Mouse (Mus musculus) MEL (cell line): ENCODE results near the gene Atp8a1. TPM values are rescaled to one million over a fixed set of nuclear protein-coding genes. Genes with fewer than 3 reads are reported as not detected.

ENCODE experiments used
- DNase-seq: peaks from one replicate; pipeline ENCODE4 v3.0.0; 2011; ENCODE audit warnings: low read depth, low spot score
- H3K27ac ChIP-seq: 2 replicates; pipeline ENCODE4 v1.5.1; 2012; ENCODE audit warnings: low read depth, mild to moderate bottlenecking, control low read depth, low read length, moderate library complexity; ENCODE audit not compliant: control insufficient read depth
- H3K27me3 ChIP-seq, 2 experiments: fragments of 150-350 bp in 1 of 2; sonication (generic) in 1 of 2; 2 replicates each; pipeline ENCODE4 v1.6.1; 2012; ENCODE audit warnings: low read length in 2 of 2, mild to moderate bottlenecking in 2 of 2, improper control_type of control experiment in 1 of 2, moderate library complexity in 1 of 2; ENCODE audit not compliant: insufficient read depth in 2 of 2, control insufficient read depth in 1 of 2
- H3K36me3 ChIP-seq, 2 experiments: 2 replicates each; pipeline ENCODE4 v1.6.1; 2012 to 2014; ENCODE audit warnings: low read length in 2 of 2, improper control_type of control experiment in 1 of 2, inconsistent platforms in 1 of 2, mild to moderate bottlenecking in 1 of 2; ENCODE audit not compliant: insufficient read depth in 2 of 2, control insufficient read depth in 1 of 2
- H3K4me1 ChIP-seq, 2 experiments: fragments of 150-350 bp in 1 of 2; sonication (generic) in 1 of 2; 2 replicates each; pipeline ENCODE4 v1.6.1; 2012; ENCODE audit warnings: low read length in 2 of 2, improper control_type of control experiment in 1 of 2, mild to moderate bottlenecking in 1 of 2; ENCODE audit not compliant: insufficient read depth in 2 of 2, control insufficient read depth in 1 of 2
- H3K4me3 ChIP-seq, 2 experiments: fragments of 150-350 bp in 1 of 2; sonication (generic) in 1 of 2; 2 replicates each; pipeline ENCODE4 v1.5.1; 2012; ENCODE audit warnings: low read depth in 2 of 2, low read length in 2 of 2, mild to moderate bottlenecking in 2 of 2, moderate library complexity in 2 of 2, control low read depth in 1 of 2, improper control_type of control experiment in 1 of 2; ENCODE audit not compliant: control insufficient read depth in 1 of 2, insufficient read depth in 1 of 2
- H3K79me2 ChIP-seq: 2 replicates; pipeline ENCODE4 v1.6.1; 2012; ENCODE audit warnings: mild to moderate bottlenecking, low read length, moderate library complexity; ENCODE audit not compliant: control insufficient read depth, poor library complexity, insufficient read depth
- H3K9ac ChIP-seq: 2 replicates; pipeline ENCODE4 v1.6.1; 2012; ENCODE audit warnings: low read depth, mild to moderate bottlenecking, control low read depth, low read length, moderate library complexity; ENCODE audit not compliant: control insufficient read depth, poor library complexity, severe bottlenecking
- H3K9me3 ChIP-seq: fragments of 150-350 bp; sonication (generic); replicated peaks from 2 replicates; pipeline ENCODE4 v1.6.1; 2012; ENCODE audit warnings: mild to moderate bottlenecking, low read length, improper control_type of control experiment, moderate library complexity; ENCODE audit not compliant: insufficient read depth
- BHLHE40 ChIP-seq: IDR thresholded peaks from 2 replicates; pipeline ENCODE4 v1.6.1; 2012; ENCODE audit warnings: low read depth, mild to moderate bottlenecking, inconsistent platforms, low read length, improper control_type of control experiment, borderline replicate concordance
- CHD1 ChIP-seq: IDR thresholded peaks from 2 replicates; pipeline ENCODE4 v1.6.1; 2012; ENCODE audit warnings: low read depth, mild to moderate bottlenecking, inconsistent platforms, low read length, improper control_type of control experiment
- CHD2 ChIP-seq: IDR thresholded peaks from 2 replicates; pipeline ENCODE4 v1.6.1; 2011; ENCODE audit warnings: low read length, improper control_type of control experiment
- E2F4 ChIP-seq: IDR thresholded peaks from 2 replicates; pipeline ENCODE4 v1.6.1; 2011; ENCODE audit warnings: low read depth, low read length, improper control_type of control experiment, borderline replicate concordance
- ELF1 ChIP-seq: IDR thresholded peaks from 2 replicates; pipeline ENCODE4 v1.6.1; 2014; ENCODE audit warnings: low read depth, mild to moderate bottlenecking, inconsistent platforms, low read length, improper control_type of control experiment, moderate library complexity
- EP300 ChIP-seq, 2 experiments: IDR thresholded peaks; 2 replicates each; pipeline ENCODE4 v1.6.1; 2011; ENCODE audit warnings: improper control_type of control experiment in 2 of 2, low read length in 2 of 2, low read depth in 1 of 2, mild to moderate bottlenecking in 1 of 2
- ETS1 ChIP-seq: IDR thresholded peaks from 2 replicates; pipeline ENCODE4 v1.6.1; 2012; ENCODE audit warnings: low read depth, mild to moderate bottlenecking, inconsistent platforms, low read length, improper control_type of control experiment, moderate library complexity
- GATA1 ChIP-seq: IDR thresholded peaks from 2 replicates; pipeline ENCODE4 v1.6.1; 2011; ENCODE audit warnings: low read depth, low read length, improper control_type of control experiment
- HCFC1 ChIP-seq: IDR thresholded peaks from 2 replicates; pipeline ENCODE4 v1.6.1; 2012; ENCODE audit warnings: low read depth, mild to moderate bottlenecking, inconsistent platforms, low read length, improper control_type of control experiment, moderate library complexity
- JUND ChIP-seq: IDR thresholded peaks from 2 replicates; pipeline ENCODE4 v1.6.1; 2011; ENCODE audit warnings: low read depth, mild to moderate bottlenecking, improper control_type of control experiment, low read length
- KAT2A ChIP-seq: conservative IDR thresholded peaks from 2 replicates; pipeline ENCODE4 v1.6.1; 2012; ENCODE audit warnings: low read depth, low read length, improper control_type of control experiment, inconsistent platforms
- MAFK ChIP-seq: IDR thresholded peaks from 2 replicates; pipeline ENCODE4 v1.6.1; 2011; ENCODE audit warnings: low read depth, mild to moderate bottlenecking, low read length, improper control_type of control experiment, borderline replicate concordance
- MAX ChIP-seq: IDR thresholded peaks from 2 replicates; pipeline ENCODE4 v1.6.1; 2011; ENCODE audit warnings: low read length, improper control_type of control experiment
- MAZ ChIP-seq: IDR thresholded peaks from 2 replicates; pipeline ENCODE4 v1.6.1; 2012; ENCODE audit warnings: low read depth, mild to moderate bottlenecking, inconsistent platforms, low read length, improper control_type of control experiment
- MEF2A ChIP-seq: IDR thresholded peaks from 2 replicates; pipeline ENCODE4 v1.6.1; 2014; ENCODE audit warnings: low read depth, mild to moderate bottlenecking, inconsistent platforms, low read length, improper control_type of control experiment; ENCODE audit not compliant: poor library complexity, insufficient replicate concordance, severe bottlenecking; ENCODE audit errors: extremely low read depth
- MXI1 ChIP-seq: IDR thresholded peaks from 2 replicates; pipeline ENCODE4 v1.6.1; 2011; ENCODE audit warnings: mild to moderate bottlenecking, low read depth, low read length, improper control_type of control experiment
- MYB ChIP-seq: IDR thresholded peaks from 2 replicates; pipeline ENCODE4 v1.6.1; 2011; ENCODE audit warnings: mild to moderate bottlenecking, low read depth, low read length, improper control_type of control experiment
- MYC ChIP-seq: IDR thresholded peaks from 2 replicates; pipeline ENCODE4 v1.6.1; 2011; ENCODE audit warnings: low read depth, mild to moderate bottlenecking, low read length, improper control_type of control experiment, moderate library complexity
- NELFE ChIP-seq: IDR thresholded peaks from 2 replicates; pipeline ENCODE4 v1.6.1; 2011; ENCODE audit warnings: low read depth, low read length, improper control_type of control experiment
- NRF1 ChIP-seq: IDR thresholded peaks from 2 replicates; pipeline ENCODE4 v1.6.1; 2014; ENCODE audit warnings: low read depth, mild to moderate bottlenecking, inconsistent platforms, low read length, improper control_type of control experiment, moderate library complexity; ENCODE audit not compliant: poor library complexity, insufficient read depth, severe bottlenecking
- POLR2A ChIP-seq, 2 experiments: IDR thresholded peaks; 2 replicates each; pipeline ENCODE4 v1.6.1; 2011 to 2012; ENCODE audit warnings: low read length in 2 of 2, mild to moderate bottlenecking in 2 of 2, control low read depth in 1 of 2, improper control_type of control experiment in 1 of 2, low read depth in 1 of 2, moderate library complexity in 1 of 2; ENCODE audit not compliant: control insufficient read depth in 1 of 2, insufficient read depth in 1 of 2, poor library complexity in 1 of 2
- POLR2AphosphoS2 ChIP-seq: IDR thresholded peaks from 2 replicates; pipeline ENCODE4 v1.6.1; 2011; ENCODE audit warnings: low read length, improper control_type of control experiment
- RAD21 ChIP-seq: IDR thresholded peaks from 2 replicates; pipeline ENCODE4 v1.6.1; 2011; ENCODE audit warnings: mild to moderate bottlenecking, low read depth, low read length, improper control_type of control experiment
- RCOR1 ChIP-seq: IDR thresholded peaks from 2 replicates; pipeline ENCODE4 v1.6.1; 2012; ENCODE audit warnings: low read depth, mild to moderate bottlenecking, inconsistent platforms, low read length, improper control_type of control experiment
- SIN3A ChIP-seq: IDR thresholded peaks from 2 replicates; pipeline ENCODE4 v1.6.1; 2012; ENCODE audit warnings: low read length, improper control_type of control experiment, inconsistent platforms
- SMC3 ChIP-seq: IDR thresholded peaks from 2 replicates; pipeline ENCODE4 v1.6.1; 2011; ENCODE audit warnings: low read depth, low read length, improper control_type of control experiment
- TAL1 ChIP-seq: IDR thresholded peaks from 2 replicates; pipeline ENCODE4 v1.6.1; 2012; ENCODE audit warnings: mild to moderate bottlenecking, inconsistent platforms, low read length, moderate library complexity, mixed read lengths
- TBP ChIP-seq: IDR thresholded peaks from 2 replicates; pipeline ENCODE4 v1.8.0; 2011; ENCODE audit warnings: low read depth, low read length, improper control_type of control experiment
- TCF12 ChIP-seq: IDR thresholded peaks from 2 replicates; pipeline ENCODE4 v1.6.1; 2014; ENCODE audit warnings: low read depth, mild to moderate bottlenecking, inconsistent platforms, low read length, improper control_type of control experiment, moderate library complexity
- UBTF ChIP-seq: IDR thresholded peaks from 2 replicates; pipeline ENCODE4 v1.6.1; 2012; ENCODE audit warnings: low read depth, mild to moderate bottlenecking, inconsistent platforms, low read length, improper control_type of control experiment, moderate library complexity, borderline replicate concordance; ENCODE audit not compliant: insufficient read depth
- USF1 ChIP-seq: IDR thresholded peaks from 2 replicates; pipeline ENCODE4 v1.6.1; 2014; ENCODE audit warnings: low read depth, mild to moderate bottlenecking, inconsistent platforms, low read length, improper control_type of control experiment, moderate library complexity
- USF2 ChIP-seq, 2 experiments: IDR thresholded peaks; 2 replicates each; pipeline ENCODE4 v1.6.1; 2011 to 2012; ENCODE audit warnings: improper control_type of control experiment in 2 of 2, low read length in 2 of 2, borderline replicate concordance in 1 of 2, inconsistent platforms in 1 of 2, low read depth in 1 of 2, mild to moderate bottlenecking in 1 of 2; ENCODE audit not compliant: insufficient read depth in 1 of 2
- ZC3H11A ChIP-seq: IDR thresholded peaks from 2 replicates; pipeline ENCODE4 v1.6.1; 2012; ENCODE audit warnings: low read depth, mild to moderate bottlenecking, inconsistent platforms, low read length, improper control_type of control experiment
- ZKSCAN1 ChIP-seq: IDR thresholded peaks from 2 replicates; pipeline ENCODE4 v1.6.1; 2012; ENCODE audit warnings: low read depth, mild to moderate bottlenecking, inconsistent platforms, low read length, improper control_type of control experiment, moderate library complexity
- ZMIZ1 ChIP-seq: IDR thresholded peaks from 2 replicates; pipeline ENCODE4 v1.6.1; 2012; ENCODE audit warnings: low read depth, mild to moderate bottlenecking, inconsistent platforms, low read length, improper control_type of control experiment, moderate library complexity
- ZNF384 ChIP-seq: IDR thresholded peaks from 2 replicates; pipeline ENCODE4 v1.6.1; 2012; ENCODE audit warnings: low read depth, mild to moderate bottlenecking, inconsistent platforms, low read length, improper control_type of control experiment
- polyA plus RNA-seq, 2 experiments: library from polyadenylated mRNA; stranded (reverse) in 1 of 2; unstranded in 1 of 2; fragments of >175 nt in 1 of 2; fragments of >200 nt in 1 of 2; gene quantifications; 2 replicates each; pipeline versions ENCODE4 v1.2.1 to v1.2.4; 2012; ENCODE audit warnings: low replicate concordance in 2 of 2, low read depth in 1 of 2; ENCODE audit not compliant: insufficient read length in 2 of 2, insufficient read depth in 1 of 2, missing spikeins in 1 of 2
- total RNA-seq: library from RNA; depleted of rRNA; stranded (reverse); fragments of 300-350 nt; gene quantifications from 2 replicates; pipeline ENCODE4 v1.2.3, GENCODE M21; 2012

The Atp8a1 gene
- total and polyA plus RNA-seq, 3 experiments = 18.2 to 22.1 TPM; not detected in 1

- Histone ChIP-seq H3K9ac (peak overlapping the region; percentile 22; the same call in 1 of the 2 replicates), H3K4me3 (no peak overlapping the region), H3K4me1 (peaks cover 8 to 16% of the 10 kb centered on the region in 2 experiments), H3K36me3 (peaks cover 0 to 15% of the 10 kb centered on the region in 2 experiments; a peak in 3 of 4 replicates), H3K79me2 (peaks cover 20% of the 10 kb centered on the region), H3K27ac (peak overlapping the region; percentile 59), H3K27me3 (no peaks in the 10 kb centered on the region), H3K9me3 (no peaks in the 10 kb centered on the region)
- DNase-seq = peak; percentile 91
- TF ChIP-seq USF1 (peak; percentile 71), POLR2A (IDR thresholded peaks at IDR 0.05; ENCODE audit: control insufficient read depth in 1 of 2, insufficient read depth in 1 of 2, low read depth in 1 of 2, low read length in 2 of 2, poor library complexity in 1 of 2) (no peak), MYB (no peak), SMC3 (no peak), TCF12 (peak; percentile 77), GATA1 (peak; percentile 66), BHLHE40 (peak; percentile 69; the same call in 1 of the 2 replicates), RAD21 (no peak), MAFK (no peak), ELF1 (no peak), ZMIZ1 (no peak), POLR2AphosphoS2 (no peak), MAZ (no peak), MEF2A (no peak), MYC (no peak), EP300 (IDR thresholded peaks at IDR 0.05; ENCODE audit: low read depth in 1 of 2, low read length in 2 of 2) (peak; percentile 52 to 75), TAL1 (peak; percentile 76), USF2 (IDR thresholded peaks at IDR 0.05; ENCODE audit: borderline replicate concordance in 1 of 2, insufficient read depth in 1 of 2, low read depth in 1 of 2, low read length in 2 of 2) (no peak), NRF1 (no peak), TBP (no peak), KAT2A (no peak), MAX (no peak; the same call in 1 of the 2 replicates), RCOR1 (no peak), ZC3H11A (no peak), NELFE (no peak), JUND (no peak), CHD2 (no peak), MXI1 (peak; percentile 76), ETS1 (peak; percentile 64; the same call in 1 of the 2 replicates), SIN3A (peak; percentile 73), ZNF384 (no peak), E2F4 (no peak), CHD1 (no peak), ZKSCAN1 (no peak), HCFC1 (no peak), UBTF (no peak)
Measured at GRCm38 (mm10) chr5:67831293-67832147, 15.7 kb downstream of the Atp8a1 start.
